Mouse (Mus musculus): ENCODE measurements around the gene Ube2q1. TPM values are rescaled to one million over a fixed set of nuclear protein-coding genes. Genes with fewer than 3 reads are reported as not detected.
"Not testable (repeated sequence)": the region's sequence is repeated elsewhere in the genome, so short reads cannot be mapped to it uniquely, and the experiment has no call there.

The Ube2q1 gene
- polyA plus RNA-seq, 1 experiment from 2014 or later = 9.7 TPM

DNA sequence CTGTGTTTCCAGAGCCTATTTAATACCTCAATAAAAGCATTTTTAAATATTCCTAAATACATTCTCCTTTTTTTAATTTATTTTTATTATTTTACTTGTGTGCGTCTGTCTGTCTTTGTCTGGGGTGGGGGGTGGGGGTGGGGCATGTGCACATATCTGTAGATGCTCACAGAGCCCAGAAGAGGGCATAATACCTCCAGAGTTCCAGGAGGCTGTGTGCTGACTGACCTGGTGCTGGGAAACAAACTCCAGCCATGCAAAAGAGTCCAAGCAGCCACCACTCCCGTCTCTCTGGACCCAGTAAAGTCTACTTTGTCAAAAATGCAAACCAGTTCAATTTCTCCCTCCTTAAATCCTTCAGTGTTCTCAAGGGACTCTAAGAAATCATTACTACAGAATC, 21.2 kb downstream of the Ube2q1 start:
- no peak overlapping the region for H3K27ac ChIP-seq
- 48% methylated on average over 2 of the region's 2 CpGs for WGBS (ENCODE audit: insufficient replicate concordance)
- no peaks in the 10 kb centered on the region for H3K9me3 ChIP-seq (replicated peaks)
- no peak for ATAC-seq
- 0 out of 2 replicates have a peak, but pooled peaks cover 3% of the 10 kb centered on the region for H3K27me3 ChIP-seq (replicated peaks)
- no peaks in the 10 kb centered on the region for H3K36me3 ChIP-seq
- H3K4me2 ChIP-seq = no peak overlapping the region
- no peak overlapping the region for H3K9ac ChIP-seq
- H3K4me3 ChIP-seq = no peak overlapping the region
- peaks cover 3% of the 10 kb centered on the region; the same call in 1 of the 2 replicates for H3K4me1 ChIP-seq

DNA sequence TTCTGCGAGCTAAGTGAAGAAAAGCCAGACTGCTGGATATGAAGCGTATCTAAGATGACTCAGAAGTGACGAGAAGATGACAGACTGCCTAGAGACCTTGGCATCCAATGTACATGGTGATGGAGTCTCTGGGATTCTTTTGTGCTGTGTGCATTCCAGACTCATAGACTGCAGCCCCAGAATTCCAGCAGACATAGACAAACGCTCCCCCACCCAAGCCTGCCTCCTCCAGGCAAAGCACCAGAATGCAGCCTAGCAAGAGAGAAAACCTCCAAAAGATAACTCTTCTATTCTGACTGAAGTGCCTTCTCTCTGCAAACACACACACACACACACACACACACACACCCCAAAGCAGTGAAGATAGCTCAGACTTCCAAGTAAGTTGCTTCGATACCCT, 22.3 kb downstream of the Ube2q1 start:
- H3K27me3 ChIP-seq (replicated peaks) = 0 out of 2 replicates have a peak, but pooled peaks cover 3% of the 10 kb centered on the region
- H3K4me2 ChIP-seq = no peak overlapping the region
- no peaks in the 10 kb centered on the region for H3K9me3 ChIP-seq (replicated peaks)
- no peaks in the 10 kb centered on the region for H3K36me3 ChIP-seq
- no peak overlapping the region for H3K27ac ChIP-seq
- no peak overlapping the region for H3K9ac ChIP-seq
- no peak overlapping the region for H3K4me3 ChIP-seq
- H3K4me1 ChIP-seq = peaks cover 4% of the 10 kb centered on the region; the same call in 1 of the 2 replicates
- no peak for ATAC-seq
- 61% methylated on average over 5 of the region's 5 CpGs for WGBS (ENCODE audit: insufficient replicate concordance)

DNA sequence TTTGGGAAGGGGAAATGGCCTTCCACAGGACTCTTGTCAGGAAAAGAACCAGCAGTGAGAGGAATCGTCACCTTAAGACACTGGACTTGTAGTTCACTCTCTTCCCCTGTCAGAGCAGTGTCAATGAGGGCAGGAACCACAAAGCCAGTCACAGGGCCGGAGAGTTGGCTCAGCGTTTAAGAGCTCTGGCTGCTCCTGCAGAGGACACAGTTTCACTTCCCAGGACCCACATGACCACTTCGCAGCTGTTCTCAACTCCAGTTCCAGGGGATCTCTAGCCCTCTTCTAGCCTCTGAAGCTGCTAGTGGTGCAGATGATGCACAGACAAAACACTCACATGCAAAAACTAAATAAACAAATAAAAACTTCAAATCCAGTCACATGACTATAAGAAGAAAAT, 22.9 kb downstream of the Ube2q1 start:
- Histone ChIP-seq H3K4me3 (no peak overlapping the region), H3K4me1 (peaks cover 4% of the 10 kb centered on the region; the same call in 1 of the 2 replicates), H3K27ac (no peak overlapping the region), H3K9me3 (replicated peaks) (no peaks in the 10 kb centered on the region), H3K4me2 (no peak overlapping the region), H3K9ac (no peak overlapping the region), H3K27me3 (replicated peaks) (0 out of 2 replicates have a peak, but pooled peaks cover 3% of the 10 kb centered on the region), H3K36me3 (no peaks in the 10 kb centered on the region)
- 28% methylated on average over 4 of the region's 4 CpGs for WGBS (ENCODE audit: insufficient replicate concordance)
- no peak for ATAC-seq

DNA sequence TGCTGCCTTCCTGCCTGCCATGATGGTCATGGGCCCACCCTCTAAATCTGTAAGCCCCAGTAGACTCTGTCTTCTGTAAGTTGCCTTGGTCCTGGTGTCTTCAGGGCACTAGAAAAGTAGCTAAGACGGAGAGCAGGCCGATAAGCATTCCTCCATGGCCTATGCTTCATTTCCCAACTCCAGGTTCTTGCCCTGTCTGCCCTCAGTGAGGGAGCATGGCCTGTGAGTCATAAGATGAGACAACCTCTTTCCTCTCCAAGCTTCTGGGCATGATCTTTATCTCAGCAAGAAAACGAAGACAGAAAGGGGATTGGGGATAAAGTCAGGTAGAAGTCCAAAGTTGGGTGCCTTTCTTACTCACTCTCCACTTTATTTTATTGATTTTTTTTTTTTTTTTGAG, 25.1 kb downstream of the Ube2q1 start:
- no peak for ATAC-seq
- H3K4me3 ChIP-seq = no peak overlapping the region
- WGBS (ENCODE audit: insufficient replicate concordance) = 56% methylated on average over 3 of the region's 3 CpGs
- H3K27me3 ChIP-seq (replicated peaks) = 0 out of 2 replicates have a peak, but pooled peaks cover 3% of the 10 kb centered on the region
- H3K4me2 ChIP-seq = no peak overlapping the region
- H3K4me1 ChIP-seq = peaks cover 4% of the 10 kb centered on the region; the same call in 1 of the 2 replicates
- H3K36me3 ChIP-seq = no peaks in the 10 kb centered on the region
- H3K9ac ChIP-seq = no peak overlapping the region
- no peaks in the 10 kb centered on the region for H3K9me3 ChIP-seq (replicated peaks)
- H3K27ac ChIP-seq = no peak overlapping the region

DNA sequence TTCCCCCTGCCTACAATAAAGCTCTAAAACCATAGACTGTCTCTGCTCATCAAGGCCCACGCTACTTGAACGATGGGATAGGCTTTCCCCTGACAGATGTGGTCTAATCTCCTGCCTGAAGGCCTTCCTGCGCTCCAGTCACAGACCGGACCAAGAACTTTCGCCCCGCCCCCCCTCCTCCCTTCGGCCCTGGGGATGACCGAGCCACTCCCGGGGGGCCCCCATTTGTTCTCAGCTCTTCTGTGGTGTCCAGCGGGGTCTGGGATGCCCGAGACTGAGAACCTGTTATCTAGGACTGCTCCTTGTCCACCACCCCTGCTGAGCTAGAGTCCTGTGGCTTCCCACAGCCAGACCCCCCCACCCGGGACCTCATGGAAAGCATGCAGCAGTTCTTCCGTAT, 26.1 kb downstream of the Ube2q1 start:
- Histone ChIP-seq H3K4me3 (no peak overlapping the region), H3K9ac (no peak overlapping the region), H3K4me1 (peaks cover 4% of the 10 kb centered on the region; the same call in 1 of the 2 replicates), H3K4me2 (peak overlapping the region; percentile 27), H3K9me3 (replicated peaks) (no peaks in the 10 kb centered on the region), H3K36me3 (no peaks in the 10 kb centered on the region), H3K27ac (no peak overlapping the region), H3K27me3 (replicated peaks) (0 out of 2 replicates have a peak, but pooled peaks cover 3% of the 10 kb centered on the region)
- WGBS (ENCODE audit: insufficient replicate concordance) = 12% methylated on average over 13 of the region's 13 CpGs
- ATAC-seq = peak; percentile 18; the same call in 1 of the 2 replicates

DNA sequence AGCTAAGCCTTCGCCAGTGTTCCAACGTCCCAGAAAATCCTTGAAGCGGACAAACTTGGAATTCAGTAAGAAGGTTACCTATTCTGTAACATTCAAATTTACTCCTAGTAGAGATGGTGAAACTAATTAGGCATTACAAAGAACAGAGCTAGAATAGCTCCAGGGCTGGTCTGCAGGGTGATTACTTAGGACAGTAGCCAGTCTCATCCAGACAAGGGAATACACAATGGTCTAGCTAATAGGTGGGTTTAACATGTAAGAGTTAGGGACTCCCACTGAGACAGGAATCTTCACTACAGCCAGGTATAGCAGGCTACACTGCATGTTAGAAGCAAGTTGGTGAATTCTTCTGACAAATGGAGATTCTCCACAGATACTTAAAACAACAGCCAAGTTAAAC, 26.7 kb downstream of the Ube2q1 start:
- H3K4me3 ChIP-seq; ATAC-seq; H3K27ac ChIP-seq; H3K9ac ChIP-seq; H3K36me3 ChIP-seq; H3K4me1 ChIP-seq; H3K27me3 ChIP-seq (replicated peaks); H3K4me2 ChIP-seq; H3K9me3 ChIP-seq (replicated peaks): not testable (repeated sequence)
- 45% methylated on average over 3 of the region's 3 CpGs for WGBS (ENCODE audit: insufficient replicate concordance)

DNA sequence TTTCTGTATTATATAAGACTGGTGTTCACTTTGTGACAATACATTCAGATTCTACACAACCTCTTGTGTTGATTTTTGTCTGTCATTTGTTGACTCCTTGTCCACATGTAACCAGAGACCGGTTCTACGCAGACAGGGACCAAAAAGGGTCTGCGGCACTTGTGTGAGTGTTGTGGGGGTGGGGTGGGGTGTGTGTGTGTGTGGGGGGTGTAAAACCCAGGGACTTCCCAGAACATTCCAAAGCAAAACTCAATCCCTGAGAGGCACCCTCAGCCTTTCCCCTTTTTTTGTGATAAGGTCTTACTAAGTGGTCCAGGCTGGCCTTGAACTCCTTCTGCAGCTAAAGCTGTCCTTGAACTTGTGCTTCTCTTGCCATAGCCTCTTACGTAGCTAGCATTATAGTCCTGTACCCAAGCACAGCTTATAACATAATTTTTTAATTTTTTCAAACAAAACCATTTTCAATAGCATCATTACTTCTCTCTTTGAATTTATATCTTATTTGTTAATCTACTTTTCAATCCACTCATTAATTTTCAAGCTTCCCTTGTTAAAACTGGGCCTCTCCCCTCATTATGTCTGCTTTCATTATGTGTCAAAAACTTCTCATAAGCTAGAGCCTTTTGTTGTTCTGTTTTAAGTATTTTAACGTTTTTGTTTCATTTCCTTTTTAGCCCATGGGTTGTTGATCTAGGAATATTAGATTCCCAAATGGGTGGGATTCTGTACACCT, 27.5 kb downstream of the Ube2q1 start:
- Histone ChIP-seq H3K27ac (no peak overlapping the region), H3K4me2 (no peak overlapping the region), H3K36me3 (no peaks in the 10 kb centered on the region), H3K4me1 (peaks cover 4% of the 10 kb centered on the region; the same call in 1 of the 2 replicates), H3K27me3 (replicated peaks) (0 out of 2 replicates have a peak, but pooled peaks cover 3% of the 10 kb centered on the region), H3K4me3 (no peak overlapping the region), H3K9me3 (replicated peaks) (no peaks in the 10 kb centered on the region), H3K9ac (no peak overlapping the region)
- ATAC-seq = no peak
- WGBS (ENCODE audit: insufficient replicate concordance) = 57% methylated on average over 5 of the region's 5 CpGs

DNA sequence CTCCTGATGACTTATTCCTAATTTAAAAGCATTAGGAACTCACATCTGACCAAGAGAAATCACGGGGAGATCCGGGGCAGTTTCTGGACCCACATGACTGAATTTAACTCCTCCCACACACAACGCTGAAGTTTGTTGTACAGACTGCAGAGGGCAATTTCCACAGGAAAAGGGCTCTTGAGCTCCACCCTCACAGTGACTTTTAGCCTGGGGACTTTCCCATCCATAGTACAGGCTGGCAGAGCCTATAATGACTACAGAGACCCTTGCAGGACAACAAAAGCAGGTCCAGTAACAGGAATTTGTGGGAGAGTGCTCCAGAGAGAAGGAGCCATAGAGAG, 28.1 kb downstream of the Ube2q1 start:
- WGBS (ENCODE audit: insufficient replicate concordance) = 11% methylated on average over 3 of the region's 3 CpGs
- H3K9ac ChIP-seq = no peak overlapping the region
- no peaks in the 10 kb centered on the region for H3K9me3 ChIP-seq (replicated peaks)
- H3K27ac ChIP-seq = no peak overlapping the region
- H3K4me2 ChIP-seq = no peak overlapping the region
- 0 out of 2 replicates have a peak, but pooled peaks cover under 1% of the 10 kb centered on the region for H3K27me3 ChIP-seq (replicated peaks)
- peaks cover 4% of the 10 kb centered on the region; the same call in 1 of the 2 replicates for H3K4me1 ChIP-seq
- no peaks in the 10 kb centered on the region for H3K36me3 ChIP-seq
- no peak for ATAC-seq
- H3K4me3 ChIP-seq = no peak overlapping the region

DNA sequence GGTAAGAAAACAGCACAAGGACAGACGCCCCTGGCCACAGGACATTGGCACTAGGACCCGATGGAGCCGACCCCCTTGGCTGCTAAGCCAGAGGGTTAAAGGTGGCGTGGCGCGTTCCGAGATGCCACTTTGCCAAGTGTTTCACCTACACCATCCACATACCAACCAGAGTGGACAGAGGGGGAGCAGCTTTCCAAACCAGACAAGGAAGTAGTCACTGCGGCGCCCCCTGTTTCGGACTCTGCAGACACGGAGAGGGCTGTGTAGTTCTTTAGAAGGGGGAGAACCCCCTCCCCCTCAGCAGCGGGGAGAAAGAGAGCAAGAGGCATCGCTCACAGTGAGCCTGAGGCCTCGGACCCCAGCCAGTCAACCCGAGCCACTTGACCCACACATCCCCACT, 29.5 kb downstream of the Ube2q1 start:
- Histone ChIP-seq H3K9me3 (replicated peaks) (no peaks in the 10 kb centered on the region), H3K36me3 (no peaks in the 10 kb centered on the region), H3K27ac (no peak overlapping the region), H3K4me2 (no peak overlapping the region), H3K4me3 (no peak overlapping the region), H3K4me1 (peaks cover 15% of the 10 kb centered on the region), H3K9ac (no peak overlapping the region), H3K27me3 (replicated peaks) (no peaks in the 10 kb centered on the region)
- WGBS (ENCODE audit: insufficient replicate concordance) = 64% methylated on average over 15 of the region's 15 CpGs
- ATAC-seq = no peak

DNA sequence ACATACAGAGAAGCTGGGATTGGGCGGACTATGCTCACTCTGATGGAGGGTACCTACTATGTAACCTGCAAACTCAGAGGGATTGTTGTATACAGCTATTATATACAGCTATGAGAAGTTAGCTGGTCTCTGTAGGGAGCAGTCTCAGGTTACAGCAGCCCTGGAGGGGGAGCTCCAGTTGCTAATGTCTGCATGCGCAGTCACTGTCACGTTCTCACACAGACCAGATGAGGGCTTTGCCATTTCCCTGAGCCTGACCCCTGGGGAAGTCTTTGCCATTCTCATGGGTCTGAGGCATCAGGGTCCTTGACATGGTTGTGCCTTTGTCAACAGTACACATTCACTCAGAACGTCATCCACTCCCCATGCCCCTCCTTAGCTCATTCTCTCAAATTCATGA, 31.8 kb downstream of the Ube2q1 start:
- WGBS (ENCODE audit: insufficient replicate concordance) = 59% methylated on average over 4 of the region's 4 CpGs
- H3K4me3 ChIP-seq = no peak overlapping the region

DNA sequence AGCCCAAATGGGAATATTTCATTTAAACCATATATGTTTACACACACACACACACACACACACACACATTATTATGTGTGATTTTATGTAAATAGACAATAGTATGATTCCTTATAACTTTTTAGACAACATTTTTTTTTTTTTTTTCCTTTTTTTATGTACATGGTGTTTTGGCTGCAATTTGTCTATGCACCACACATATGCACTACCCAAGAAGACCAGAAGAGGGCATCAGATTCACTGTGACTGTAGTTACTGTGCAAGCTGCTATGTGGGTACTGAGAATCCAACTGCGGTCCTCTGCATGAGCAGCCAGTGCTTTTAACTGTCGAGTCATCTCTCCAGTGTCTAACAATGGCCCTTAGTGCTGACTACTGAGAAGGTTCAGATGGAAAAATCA, 33.3 kb downstream of the Ube2q1 start:
- no peak for ATAC-seq
- H3K27ac ChIP-seq = no peak overlapping the region
- WGBS (ENCODE audit: insufficient replicate concordance) = 82% methylated on average over 2 of the region's 2 CpGs
- H3K9ac ChIP-seq = no peak overlapping the region
- H3K4me2 ChIP-seq = no peak overlapping the region
- H3K27me3 ChIP-seq (replicated peaks) = no peaks in the 10 kb centered on the region
- H3K9me3 ChIP-seq (replicated peaks) = no peaks in the 10 kb centered on the region
- H3K4me1 ChIP-seq = peaks cover 29% of the 10 kb centered on the region
- no peaks in the 10 kb centered on the region for H3K36me3 ChIP-seq
- no peak overlapping the region for H3K4me3 ChIP-seq

More for the DNA sequence above, 31.8 kb downstream of the Ube2q1 start:
- Histone ChIP-seq H3K27ac (no peak overlapping the region), H3K4me1 (peaks cover 29% of the 10 kb centered on the region), H3K36me3 (no peaks in the 10 kb centered on the region), H3K27me3 (replicated peaks) (no peaks in the 10 kb centered on the region), H3K4me2 (no peak overlapping the region), H3K9ac (no peak overlapping the region), H3K9me3 (replicated peaks) (no peaks in the 10 kb centered on the region)
- ATAC-seq = no peak

DNA sequence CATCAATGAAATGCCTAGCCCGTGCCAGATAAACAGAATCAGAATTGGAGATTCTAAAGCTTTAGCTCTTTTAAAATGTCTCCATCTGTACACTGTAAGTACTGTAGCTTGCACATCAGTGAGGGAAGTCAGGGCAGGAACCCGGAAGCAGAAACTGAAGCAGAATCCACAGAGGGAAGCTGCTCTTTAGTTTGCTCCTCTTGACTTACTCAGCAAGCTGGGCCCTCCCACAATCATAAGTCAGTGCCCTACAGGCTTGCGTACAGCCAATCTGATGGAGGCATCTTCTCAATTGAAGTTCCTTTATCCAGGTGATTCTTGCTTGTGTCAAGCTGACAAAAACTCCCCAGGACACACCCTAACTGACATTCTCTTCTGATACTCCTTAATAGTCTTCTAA, 33.8 kb downstream of the Ube2q1 start:
- ATAC-seq = no peak
- H3K9ac ChIP-seq = no peak overlapping the region
- no peak overlapping the region for H3K4me2 ChIP-seq
- peaks cover 2% of the 10 kb centered on the region; the same call in 1 of the 2 replicates for H3K27me3 ChIP-seq (replicated peaks)
- WGBS (ENCODE audit: insufficient replicate concordance) = 87% methylated on average over 3 of the region's 3 CpGs
- no peaks in the 10 kb centered on the region for H3K9me3 ChIP-seq (replicated peaks)
- H3K36me3 ChIP-seq = no peaks in the 10 kb centered on the region
- no peak overlapping the region for H3K4me3 ChIP-seq
- peak overlapping the region; percentile 38; the same call in 1 of the 2 replicates for H3K27ac ChIP-seq
- H3K4me1 ChIP-seq = peaks cover 29% of the 10 kb centered on the region
